In genomic region chr9:23161346-23161745, GRCm38 (mm10) we compare ENCODE assay signal across 19 mouse cellular contexts.
A peak's percentile ranks its signal among the peaks of the same experiment; 100 is the strongest.
DNase-seq lines count a peak whose midpoint lies in the region; ATAC-seq and TF ChIP-seq lines count a peak whose summit lies in the region.
"Had no signal": no experiment of that assay in that cellular context is flagged by ENCODE, and none has a peak within 500 bp of the region (broad histone marks: within the 10 kb centered on the region; RNA-seq: fewer than 3 reads in every experiment).

No protein-coding gene starts in this region.

- peak; percentile 85 for ATAC-seq in lung, embryonic 14.5 days (ENCODE audit: insufficient read depth)
- ATAC-seq: forebrain, embryonic 13.5 days had no signal

- no peaks in the 10 kb centered on the region for H3K9me3 ChIP-seq in lung, embryonic 14.5 days (ENCODE audit: low read depth, low read length)
- no peaks in the 10 kb centered on the region for H3K9me3 ChIP-seq in hindbrain, embryonic 10.5 days
- H3K9me3 ChIP-seq: forebrain, embryonic 13.5 days; heart, embryonic 13.5 days; limb, embryonic 12.5 days; midbrain, embryonic 10.5 days had no signal

- DNase-seq in heart, postnatal 4 days = peak; percentile 12
- no peak for DNase-seq in heart, adult 2 months
- DNase-seq in lung, embryonic 14.5 days = peak; percentile 83
- DNase-seq in lung, postnatal 25 days (ENCODE audit: low spot score) = no peak
- peak; percentile 27 for DNase-seq in 3T3-L1 (ENCODE audit: low read depth, low spot score)
- peak; percentile 56 for DNase-seq in MN1 (ENCODE audit: low spot score)
- DNase-seq in hindbrain, embryonic 10.5 days (ENCODE audit: low spot score) = no peak
- DNase-seq in left cerebral cortex, postnatal 10 days (ENCODE audit: extremely low spot score in 1 of 2, low spot score in 2 of 2) = no peak
- DNase-seq: cerebellum, adult 8-10 months; gastrocnemius, postnatal 36 days; kidney, postnatal 4 days; layer of hippocampus, adult 9-11 months; right cerebral cortex, adult 18-20 months had no signal

- intact Hi-C loops in heart, adult 2 months (cut with DNase I) = no loop called here
- intact Hi-C loops in left cerebral cortex, postnatal 10 days (cut with DNase I) = no loop called here

- no peak for TF ChIP-seq CTCF in heart, adult 2 months (IDR thresholded peaks at IDR 0.05)
- no peak for TF ChIP-seq CTCF in lung, embryonic 14.5 days (IDR thresholded peaks at IDR 0.05; ENCODE audit: low read depth)

- no peaks in the 10 kb centered on the region for H3K79me2 ChIP-seq in heart, adult 2 months (replicated peaks; ENCODE audit: control insufficient read depth, insufficient read depth, low read length)

- H3K36me3 ChIP-seq in heart, adult 2 months (ENCODE audit: control insufficient read depth, insufficient read depth, low read length) = no peaks in the 10 kb centered on the region
- H3K36me3 ChIP-seq in lung, embryonic 14.5 days (ENCODE audit: insufficient read depth) = no peaks in the 10 kb centered on the region
- H3K36me3 ChIP-seq in hindbrain, embryonic 10.5 days = no peaks in the 10 kb centered on the region
- H3K36me3 ChIP-seq: heart, embryonic 13.5 days; limb, embryonic 12.5 days; midbrain, embryonic 10.5 days had no signal

- H3K4me2 ChIP-seq in lung, embryonic 14.5 days = no peak overlapping the region
- H3K4me2 ChIP-seq: forebrain, embryonic 13.5 days; heart, embryonic 13.5 days; limb, embryonic 12.5 days had no signal

- TF ChIP-seq EP300 in heart, adult 2 months (IDR thresholded peaks at IDR 0.05; ENCODE audit: insufficient read depth, low read depth, low read length) = no peak

- no peak for TF ChIP-seq POLR2A in heart, adult 2 months (IDR thresholded peaks at IDR 0.05; ENCODE audit: insufficient read depth, low read depth, low read length)

- H3K27me3 ChIP-seq in heart, adult 2 months (ENCODE audit: control insufficient read depth, insufficient read depth, low read length) = no peaks in the 10 kb centered on the region
- no peaks in the 10 kb centered on the region for H3K27me3 ChIP-seq in lung, embryonic 14.5 days (ENCODE audit: insufficient read depth, low read length)
- no peaks in the 10 kb centered on the region for H3K27me3 ChIP-seq in hindbrain, embryonic 10.5 days (ENCODE audit: insufficient read depth, poor library complexity, severe bottlenecking)
- H3K27me3 ChIP-seq: forebrain, embryonic 13.5 days; heart, embryonic 13.5 days; limb, embryonic 12.5 days had no signal

- 63% methylated on average over 7 of the region's 7 CpGs for WGBS in heart, adult 2 months
- 36% methylated on average over 7 of the region's 7 CpGs for WGBS in lung, embryonic 14.5 days
- 93% methylated on average over 7 of the region's 7 CpGs for WGBS in hindbrain, embryonic 10.5 days

- no peak overlapping the region for H3K9ac ChIP-seq in heart, adult 2 months (ENCODE audit: low read depth, low read length)
- H3K9ac ChIP-seq in lung, embryonic 14.5 days = no peak overlapping the region
- H3K9ac ChIP-seq: forebrain, embryonic 13.5 days; heart, embryonic 13.5 days; limb, embryonic 12.5 days had no signal

- H3K27ac ChIP-seq in heart, adult 2 months = no peak overlapping the region
- H3K27ac ChIP-seq in lung, embryonic 14.5 days (ENCODE audit: low read depth) = no peak overlapping the region
- no peak overlapping the region for H3K27ac ChIP-seq in hindbrain, embryonic 10.5 days
- H3K27ac ChIP-seq: forebrain, embryonic 13.5 days; heart, embryonic 13.5 days; limb, embryonic 12.5 days; midbrain, embryonic 10.5 days; stomach, postnatal 0 days had no signal

- H3K4me1 ChIP-seq in heart, adult 2 months (ENCODE audit: control insufficient read depth, insufficient read depth, low read length) = no peaks in the 10 kb centered on the region
- peaks cover 7% of the 10 kb centered on the region for H3K4me1 ChIP-seq in lung, embryonic 14.5 days (ENCODE audit: insufficient read depth)
- peaks cover 6% of the 10 kb centered on the region; the same call in 1 of the 2 replicates for H3K4me1 ChIP-seq in hindbrain, embryonic 10.5 days (replicated peaks)
- H3K4me1 ChIP-seq: midbrain, embryonic 10.5 days had no signal

- no peak overlapping the region for H3K4me3 ChIP-seq in heart, adult 2 months
- H3K4me3 ChIP-seq in lung, embryonic 14.5 days (ENCODE audit: low read depth, low read length) = no peak overlapping the region
- no peak overlapping the region for H3K4me3 ChIP-seq in hindbrain, embryonic 10.5 days
- H3K4me3 ChIP-seq: erythroblast, embryonic 14.5 days; forebrain, embryonic 13.5 days; heart, embryonic 13.5 days; limb, embryonic 12.5 days; midbrain, embryonic 10.5 days had no signal

Comparison
In these comparisons a context has a peak if more than half of its experiments do, and no peak if none do; other contexts are left out.
1. DNase-seq: peak in heart, postnatal 4 days (single experiment), lung, embryonic 14.5 days (single experiment), 3T3-L1 (single experiment) and MN1 (single experiment); none in heart, adult 2 months (0 of 2), lung, postnatal 25 days (single experiment), hindbrain, embryonic 10.5 days (single experiment) and left cerebral cortex, postnatal 10 days (0 of 2).